Mouse (Mus musculus) kidney, embryonic 16.5 days (tissue): ENCODE results near the gene Phf12. TPM values are rescaled to one million over a fixed set of nuclear protein-coding genes. Genes with fewer than 3 reads are reported as not detected.

Source experiments
- ATAC-seq: fragments of 200-750 bp; cut with Nextera tagmentation; 2 replicates; pipeline ENCODE4 v1.8.0; 2017; ENCODE audit warnings: moderate TSS enrichment; ENCODE audit not compliant: low FRiP score, low TSS enrichment
- H3K27ac ChIP-seq: fragments of 300-500 bp; sonication (generic); 2 replicates; pipeline ENCODE4 v1.5.1; 2014; ENCODE audit warnings: low read length
- H3K27me3 ChIP-seq: fragments of 300-500 bp; sonication (generic); 2 replicates; pipeline ENCODE4 v1.6.1; 2014; ENCODE audit warnings: low read length, control low read depth, mixed read lengths; ENCODE audit not compliant: insufficient read depth
- H3K36me3 ChIP-seq: fragments of 300-500 bp; sonication (generic); 2 replicates; pipeline ENCODE4 v1.6.1; 2014; ENCODE audit warnings: low read length, control low read depth, mixed read lengths; ENCODE audit not compliant: insufficient read depth
- H3K4me1 ChIP-seq: fragments of 300-500 bp; sonication (generic); 2 replicates; pipeline ENCODE4 v1.6.1; 2014; ENCODE audit warnings: low read length, control low read depth, mixed read lengths; ENCODE audit not compliant: insufficient read depth
- H3K4me2 ChIP-seq: fragments of 300-500 bp; sonication (generic); replicated peaks from 2 replicates; pipeline ENCODE4 v1.6.1; 2014; ENCODE audit warnings: low read depth, low read length
- H3K4me3 ChIP-seq: fragments of 300-500 bp; sonication (generic); 2 replicates; pipeline ENCODE4 v1.5.1; 2014; ENCODE audit warnings: mild to moderate bottlenecking, low read length
- H3K9ac ChIP-seq: fragments of 300-500 bp; sonication (generic); replicated peaks from 2 replicates; pipeline ENCODE4 v1.6.1; 2014; ENCODE audit warnings: low read length
- H3K9me3 ChIP-seq: fragments of 300-500 bp; sonication (generic); 2 replicates; pipeline ENCODE4 v1.6.1; 2016; ENCODE audit warnings: low read length, control low read depth
- WGBS: fragments of 180-500 bp; shearing (Covaris S2); extraction: QIAGEN DNeasy Blood & Tissue Kit; methylation state at CpG from one replicate; pipeline ENCODE4 v1.1.7; 2014; 5-methylcytosine and 5-hydroxymethylcytosine counted together
- polyA plus RNA-seq: library from polyadenylated mRNA; unstranded; fragments of >200 nt; fragmentation: Nextera tagmentation; extraction: Ambion mirVana; gene quantifications from 2 replicates; pipeline ENCODE4 v1.2.1, GENCODE M21; 2015

Phf12 gene
- polyA plus RNA-seq = 15.9 and 16.0 TPM in 2 replicates

DNA sequence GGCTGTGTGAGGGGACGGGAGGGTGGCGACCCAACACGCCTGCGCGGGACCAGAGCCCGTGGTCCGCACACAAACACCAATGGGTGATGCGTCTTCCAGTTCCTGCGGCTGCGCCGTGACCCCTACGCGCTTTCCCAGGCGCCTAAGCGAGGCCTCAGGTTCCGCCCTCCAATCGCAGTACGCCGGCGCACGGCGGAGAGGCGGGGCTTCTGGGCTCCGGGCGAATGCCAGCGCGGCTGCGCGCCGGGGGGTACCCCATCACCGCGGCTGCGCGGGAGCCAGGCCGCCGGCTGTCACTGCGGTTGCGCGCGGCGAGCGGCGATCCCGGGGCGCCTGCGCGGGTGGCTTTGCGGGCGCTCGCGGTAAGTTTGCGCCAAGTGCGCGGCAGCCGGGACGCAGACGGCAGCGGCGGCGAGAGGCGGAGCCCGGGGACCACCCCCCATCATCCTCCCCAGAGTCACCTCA lies at the start of gene Phf12:
Gene Phf12 (plus strand): TSS at position 314 of the 465 bp plus-strand sequence.
- Histone ChIP-seq H3K4me1 (peaks cover 16% of the 10 kb centered on the region), H3K36me3 (peaks cover 4% of the 10 kb centered on the region), H3K4me3 (peak within 1 kb of the TSS; percentile 98), H3K4me2 (peak within 1 kb of the TSS; percentile 85), H3K9me3 (no peaks in the 10 kb centered on the region), H3K27ac (peak within 1 kb of the TSS; percentile 98), H3K27me3 (peaks cover 1% of the 10 kb centered on the region; the same call in 1 of the 2 replicates), H3K9ac (peak within 1 kb of the TSS; percentile 93)
- under 1% methylated on average over 47 of the region's 62 CpGs for WGBS
- peak; percentile 92 for ATAC-seq

DNA sequence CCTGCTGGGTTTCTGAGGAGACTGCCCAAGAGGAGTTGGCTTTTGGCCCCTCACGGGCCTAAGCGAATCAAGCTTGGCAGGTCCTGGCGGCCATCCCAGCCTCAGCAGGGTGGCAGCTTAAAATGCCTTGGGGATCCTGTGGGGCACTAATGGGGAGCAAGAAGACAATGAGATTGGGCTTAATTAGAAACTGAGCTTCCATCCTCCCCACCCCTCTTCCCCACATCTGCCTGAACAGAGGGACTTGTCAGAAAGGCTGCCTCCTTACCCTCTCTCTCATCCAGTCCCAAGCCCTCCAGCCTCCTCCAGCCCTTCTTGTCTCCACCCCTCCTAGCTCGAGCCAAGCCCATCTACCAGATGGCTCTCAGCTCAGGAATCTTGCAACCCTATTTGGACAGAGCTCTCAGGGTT lies 48.4 kb upstream of the Phf12 start:
- Histone ChIP-seq H3K4me1 (peaks cover 12% of the 10 kb centered on the region), H3K4me3 (no peak overlapping the region), H3K9me3 (no peaks in the 10 kb centered on the region), H3K27ac (no peak overlapping the region), H3K9ac (no peak overlapping the region), H3K27me3 (peaks cover 87% of the 10 kb centered on the region), H3K4me2 (no peak overlapping the region), H3K36me3 (no peaks in the 10 kb centered on the region)
- 6% methylated on average over 4 of the region's 4 CpGs for WGBS
- ATAC-seq = no peak

DNA sequence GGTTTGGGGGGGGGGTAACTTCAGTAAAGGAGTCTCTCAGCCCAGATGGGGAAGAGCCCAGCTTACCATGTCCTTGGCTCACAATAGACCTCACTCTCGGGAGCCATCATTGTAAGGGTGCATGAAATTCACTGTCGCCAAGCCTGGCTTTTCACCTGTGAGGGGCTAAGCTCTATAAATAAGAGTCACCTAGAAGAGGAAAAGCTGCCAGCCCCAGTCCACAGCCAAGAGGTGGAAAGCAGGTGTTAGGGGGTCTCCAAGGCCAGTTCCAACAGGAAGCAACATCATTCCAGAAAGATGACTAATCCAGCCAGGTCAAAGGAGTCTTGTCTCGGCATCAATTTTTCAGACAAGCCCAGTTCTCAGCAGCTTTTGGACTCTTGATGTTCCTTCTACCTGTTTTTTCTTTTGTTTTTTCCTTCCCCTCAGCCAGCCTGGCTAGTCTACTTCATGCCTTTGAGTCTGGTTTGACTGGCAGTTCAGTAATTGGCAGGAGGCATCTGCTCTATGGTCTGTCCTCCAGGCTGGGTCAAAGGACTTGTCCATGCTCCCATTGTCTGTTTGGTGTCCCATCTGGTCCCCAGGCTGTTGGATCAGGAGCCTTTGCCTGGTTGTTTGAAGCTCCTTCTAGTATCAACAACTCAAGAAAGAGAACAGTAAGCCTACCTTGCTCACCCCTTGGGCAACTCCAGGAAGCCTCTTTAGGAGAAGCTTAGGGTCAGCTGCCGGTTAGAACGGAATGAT lies 47.8 kb upstream of the Phf12 start:
- peaks cover 12% of the 10 kb centered on the region for H3K4me1 ChIP-seq

DNA sequence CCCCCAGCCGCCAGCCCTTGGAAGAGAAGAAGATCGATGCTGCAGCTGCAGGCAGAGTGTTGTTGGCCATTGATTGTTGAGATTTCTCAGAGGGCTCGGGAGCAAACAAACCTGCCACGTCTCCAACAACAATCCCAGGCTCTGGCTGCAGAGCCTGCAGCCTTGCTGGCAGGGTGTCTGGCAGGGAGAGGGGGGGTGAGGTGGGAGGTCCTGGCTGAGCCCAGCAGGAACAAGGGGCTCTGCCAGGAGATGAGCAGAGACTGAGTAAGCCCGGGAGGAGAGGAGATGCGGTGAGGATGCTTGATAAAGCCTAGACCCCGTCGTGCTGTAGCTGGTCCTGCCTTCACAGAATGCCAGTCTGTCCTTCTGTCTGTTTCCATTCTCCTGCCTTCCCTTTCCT lies 45.7 kb upstream of the Phf12 start:
- H3K4me1 ChIP-seq = peaks cover 1% of the 10 kb centered on the region; the same call in 1 of the 2 replicates
- peaks cover 73% of the 10 kb centered on the region for H3K27me3 ChIP-seq
- H3K4me2 ChIP-seq = no peak overlapping the region
- no peak overlapping the region for H3K4me3 ChIP-seq
- H3K36me3 ChIP-seq = no peaks in the 10 kb centered on the region
- H3K9me3 ChIP-seq = no peaks in the 10 kb centered on the region
- H3K27ac ChIP-seq = no peak overlapping the region
- no peak overlapping the region for H3K9ac ChIP-seq
- WGBS = 14% methylated on average over 8 of the region's 8 CpGs
- ATAC-seq = no peak

More for the DNA sequence above, 47.8 kb upstream of the Phf12 start:
- Histone ChIP-seq H3K27ac (no peak overlapping the region), H3K4me3 (no peak overlapping the region), H3K36me3 (no peaks in the 10 kb centered on the region), H3K9ac (no peak overlapping the region), H3K9me3 (no peaks in the 10 kb centered on the region), H3K4me2 (no peak overlapping the region), H3K27me3 (peaks cover 86% of the 10 kb centered on the region)
- 56% methylated on average over 5 of the region's 5 CpGs for WGBS
- ATAC-seq = no peak

DNA sequence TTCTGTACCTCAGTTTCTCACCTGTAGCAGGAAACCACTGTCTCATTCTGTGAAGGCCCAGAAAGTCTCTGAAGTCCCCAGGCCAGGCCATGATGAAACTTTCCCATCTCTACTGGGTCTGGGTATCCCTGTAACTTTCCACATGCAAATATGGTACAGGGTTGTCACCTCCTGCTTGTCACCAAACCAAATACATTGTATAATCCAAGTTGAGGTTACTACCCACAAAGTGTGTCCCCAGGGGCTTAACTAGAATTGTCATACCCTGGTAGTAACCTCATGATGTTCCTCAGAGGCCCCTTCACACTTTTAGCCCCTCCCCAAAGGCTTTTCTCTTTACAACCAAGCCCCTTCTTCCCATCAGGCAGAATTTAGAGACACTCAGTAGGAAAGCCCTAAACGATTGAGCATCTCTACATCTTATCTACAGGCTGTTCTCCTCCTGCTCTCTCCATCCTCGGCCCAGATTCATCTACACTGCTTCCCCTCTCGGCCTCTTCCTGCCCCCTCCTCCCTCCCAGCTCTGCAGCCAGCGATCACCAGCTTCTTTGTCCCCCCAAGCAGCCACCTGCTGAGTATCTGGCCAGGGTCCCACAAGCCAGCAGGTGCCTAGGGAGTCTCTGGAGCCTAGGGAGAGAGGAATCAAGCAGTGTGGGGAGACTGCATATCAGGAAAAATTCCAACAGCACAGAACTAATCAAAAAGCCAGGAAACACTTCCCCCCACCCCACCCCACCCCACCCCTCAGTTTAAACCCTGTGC lies 44.7 kb upstream of the Phf12 start:
- Histone ChIP-seq H3K9me3 (no peaks in the 10 kb centered on the region), H3K27me3 (peaks cover 66% of the 10 kb centered on the region), H3K36me3 (no peaks in the 10 kb centered on the region), H3K9ac (no peak overlapping the region), H3K27ac (no peak overlapping the region), H3K4me2 (no peak overlapping the region), H3K4me3 (no peak overlapping the region), H3K4me1 (no peaks in the 10 kb centered on the region)
- WGBS = 20% methylated on average over 4 of the region's 4 CpGs
- no peak for ATAC-seq

DNA sequence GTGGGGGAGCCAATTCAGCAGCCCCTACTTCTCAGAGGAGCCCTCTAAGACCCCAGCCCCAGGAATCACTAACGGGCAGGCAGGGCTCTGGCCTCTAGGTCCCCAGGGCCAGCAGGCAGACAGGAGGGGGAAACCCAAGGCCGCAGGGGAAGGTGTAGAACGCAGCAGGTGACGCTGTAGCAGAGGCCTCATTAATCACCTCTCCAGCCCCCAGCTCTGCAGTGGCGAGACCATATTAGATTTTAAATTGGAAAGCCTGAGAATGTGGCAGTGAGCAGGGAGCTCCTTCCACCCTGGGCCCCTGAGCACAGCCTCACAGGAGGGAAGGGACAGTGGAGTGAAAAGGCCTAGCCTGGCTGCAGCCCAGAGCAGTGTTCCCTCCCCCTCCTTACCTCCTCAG lies 40.3 kb upstream of the Phf12 start:
- no peak overlapping the region for H3K27ac ChIP-seq
- H3K27me3 ChIP-seq = peaks cover 35% of the 10 kb centered on the region
- ATAC-seq = no peak
- whole genome bisulfite sequencing = 11% methylated on average over 5 of the region's 5 CpGs
- no peaks in the 10 kb centered on the region for H3K36me3 ChIP-seq
- H3K9me3 ChIP-seq = no peaks in the 10 kb centered on the region
- no peak overlapping the region for H3K4me2 ChIP-seq
- H3K9ac ChIP-seq = no peak overlapping the region
- no peaks in the 10 kb centered on the region for H3K4me1 ChIP-seq
- no peak overlapping the region for H3K4me3 ChIP-seq

DNA sequence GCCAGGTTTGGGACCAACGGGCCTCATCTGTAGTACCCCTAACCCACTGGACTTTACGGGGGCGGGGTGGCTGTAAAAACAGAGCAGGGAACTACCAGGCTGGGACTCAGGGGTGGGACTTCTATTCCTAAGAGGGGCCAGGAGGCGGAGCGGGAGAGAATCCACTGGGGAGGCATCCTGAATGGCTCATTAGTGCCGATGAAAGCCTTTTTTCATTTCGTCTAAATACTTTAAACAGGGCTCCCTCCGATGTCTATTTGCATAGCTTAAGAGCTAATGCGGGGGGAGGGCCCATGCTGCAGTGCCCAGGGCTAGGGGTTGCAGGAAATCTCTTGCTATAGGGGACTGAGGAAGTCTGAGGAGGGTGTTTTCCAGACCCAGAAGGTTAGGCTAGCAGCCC lies 34.7 kb upstream of the Phf12 start:
- Histone ChIP-seq H3K27ac (no peak overlapping the region), H3K36me3 (no peaks in the 10 kb centered on the region), H3K4me2 (no peak overlapping the region), H3K9me3 (no peaks in the 10 kb centered on the region), H3K4me1 (peaks cover 5% of the 10 kb centered on the region; the same call in 1 of the 2 replicates), H3K27me3 (peaks cover 54% of the 10 kb centered on the region), H3K4me3 (no peak overlapping the region), H3K9ac (no peak overlapping the region)
- no peak for ATAC-seq
- 5% methylated on average over 9 of the region's 9 CpGs for WGBS

DNA sequence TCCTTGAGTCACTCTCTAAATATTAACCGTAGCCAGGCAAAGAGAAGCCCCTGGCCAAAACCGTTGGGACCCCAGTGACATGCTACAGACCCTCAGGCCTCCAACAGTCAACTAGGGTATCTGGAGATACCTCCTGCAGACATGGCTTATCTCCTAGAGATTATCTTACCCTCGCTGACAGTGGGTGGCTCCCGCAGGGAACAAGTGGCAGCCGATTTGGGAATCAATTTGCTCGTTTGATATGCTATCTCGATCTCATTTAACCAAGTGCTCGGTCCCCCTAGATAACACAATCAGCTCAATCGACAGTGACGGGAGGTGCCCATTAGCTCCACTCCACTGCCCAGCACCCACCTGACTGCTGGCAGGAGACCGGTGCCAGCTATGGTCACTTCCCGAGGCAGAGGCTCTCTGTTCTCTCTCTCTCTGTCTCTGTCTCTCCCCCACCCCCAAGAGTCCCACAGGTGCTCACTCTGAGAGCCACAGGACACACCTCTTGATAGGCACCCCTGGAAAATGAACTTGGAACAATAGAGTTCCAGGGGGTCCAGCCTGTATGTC lies 32.3 kb upstream of the Phf12 start:
- H3K9me3 ChIP-seq = no peaks in the 10 kb centered on the region
- WGBS = 33% methylated on average over 12 of the region's 12 CpGs
- no peak overlapping the region for H3K27ac ChIP-seq
- ATAC-seq = no peak
- H3K27me3 ChIP-seq = peaks cover 62% of the 10 kb centered on the region
- no peak overlapping the region for H3K4me3 ChIP-seq
- peaks cover 5% of the 10 kb centered on the region; the same call in 1 of the 2 replicates for H3K4me1 ChIP-seq
- no peak overlapping the region for H3K4me2 ChIP-seq
- H3K9ac ChIP-seq = no peak overlapping the region
- H3K36me3 ChIP-seq = no peaks in the 10 kb centered on the region

DNA sequence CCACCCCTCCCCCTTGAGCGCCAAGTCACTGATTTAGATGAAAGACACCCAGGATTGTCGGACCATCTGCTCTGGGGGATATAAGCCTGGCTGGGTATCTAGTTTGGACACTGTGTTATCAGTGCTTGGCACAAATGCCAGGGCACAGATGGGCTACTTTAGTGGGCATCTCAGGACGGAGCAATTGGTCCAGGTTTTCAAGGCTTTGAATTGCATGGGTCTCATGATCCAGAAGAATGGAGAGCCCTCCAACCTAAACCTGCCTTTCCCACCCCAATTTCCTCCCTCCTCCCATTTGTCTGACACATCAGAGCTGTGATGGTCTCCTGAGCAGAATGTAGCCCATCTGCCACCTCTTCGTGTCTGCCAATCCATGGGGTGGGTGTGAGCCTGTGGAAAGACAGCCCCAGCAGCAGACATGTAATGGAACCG lies 31.7 kb upstream of the Phf12 start:
- peaks cover 62% of the 10 kb centered on the region for H3K27me3 ChIP-seq
- no peak for ATAC-seq
- H3K9ac ChIP-seq = no peak overlapping the region
- H3K27ac ChIP-seq = no peak overlapping the region
- no peak overlapping the region for H3K4me3 ChIP-seq
- no peaks in the 10 kb centered on the region for H3K36me3 ChIP-seq
- H3K4me2 ChIP-seq = no peak overlapping the region
- H3K9me3 ChIP-seq = no peaks in the 10 kb centered on the region
- H3K4me1 ChIP-seq = peaks cover 5% of the 10 kb centered on the region; the same call in 1 of the 2 replicates
- 62% methylated on average over 5 of the region's 5 CpGs for WGBS
